Mouse (Mus musculus): ENCODE measurements around the gene Exoc4.

The Exoc4 gene

GRCm38 (mm10) chr6:33763970-33764369, 515.1 kb downstream of the Exoc4 start:
- no peak for DNase-seq (ENCODE audit: low read depth)

GRCm38 (mm10) chr6:33769251-33769650, 520.4 kb downstream of the Exoc4 start:
- no peak for DNase-seq (ENCODE audit: low read depth)

GRCm38 (mm10) chr6:33770021-33770420, 521.1 kb downstream of the Exoc4 start:
- DNase-seq (ENCODE audit: low read depth), result no peak

GRCm38 (mm10) chr6:33772551-33773315, 523.8 kb downstream of the Exoc4 start:
- DNase-seq (ENCODE audit: low read depth), result no peak

- DNase-seq (ENCODE audit: low read depth), result no peak
Measured at GRCm38 (mm10) chr6:33792604-33793003, 543.7 kb downstream of the Exoc4 start.

GRCm38 (mm10) chr6:33801254-33801653, 552.4 kb downstream of the Exoc4 start:
- DNase-seq (ENCODE audit: low read depth), result no peak

- no peak for DNase-seq (ENCODE audit: low read depth)
Measured at GRCm38 (mm10) chr6:33803481-33804098, 554.7 kb downstream of the Exoc4 start.

- no peak for DNase-seq (ENCODE audit: low read depth)
Measured at GRCm38 (mm10) chr6:33804775-33805174, 555.9 kb downstream of the Exoc4 start.

- no peak for DNase-seq (ENCODE audit: low read depth)
Measured at GRCm38 (mm10) chr6:33806072-33806782, 557.3 kb downstream of the Exoc4 start.

GRCm38 (mm10) chr6:33814386-33814785, 565.5 kb downstream of the Exoc4 start:
- no peak for DNase-seq (ENCODE audit: low read depth)

GRCm38 (mm10) chr6:33823171-33823570, 574.3 kb downstream of the Exoc4 start:
- DNase-seq (ENCODE audit: low read depth), result no peak

- DNase-seq (ENCODE audit: low read depth), result no peak
Measured at GRCm38 (mm10) chr6:33823777-33824302, 575.0 kb downstream of the Exoc4 start.

- no peak for DNase-seq (ENCODE audit: low read depth)
Measured at GRCm38 (mm10) chr6:33828499-33828898, 579.6 kb downstream of the Exoc4 start.

GRCm38 (mm10) chr6:33829261-33829660, 580.4 kb downstream of the Exoc4 start:
- DNase-seq (ENCODE audit: low read depth), result no peak

- DNase-seq (ENCODE audit: low read depth), result no peak
Measured at GRCm38 (mm10) chr6:33831276-33831675, 582.4 kb downstream of the Exoc4 start.

GRCm38 (mm10) chr6:33832978-33833377, 584.1 kb downstream of the Exoc4 start:
- DNase-seq (ENCODE audit: low read depth), result no peak

- DNase-seq (ENCODE audit: low read depth), result no peak
Measured at GRCm38 (mm10) chr6:33836048-33836780, 587.3 kb downstream of the Exoc4 start.

GRCm38 (mm10) chr6:33842901-33843300, 594.0 kb downstream of the Exoc4 start:
- no peak for DNase-seq (ENCODE audit: low read depth)

- no peak for DNase-seq (ENCODE audit: low read depth)
Measured at GRCm38 (mm10) chr6:33859049-33859448, 610.2 kb downstream of the Exoc4 start.

- DNase-seq (ENCODE audit: low read depth), result no peak
Measured at GRCm38 (mm10) chr6:33865752-33866151, 616.9 kb downstream of the Exoc4 start.

GRCm38 (mm10) chr6:33866901-33867580, 618.2 kb downstream of the Exoc4 start:
- no peak for DNase-seq (ENCODE audit: low read depth)

Data from c-Kit-positive CD71-negative TER-119-negative erythroid progenitor cells, embryonic 14.5 days (primary cell).